Mouse (Mus musculus) urinary bladder, postnatal 10 days (tissue): ENCODE results near the gene Rbm20.

Source experiments
- DNase-seq: peaks from one replicate; pipeline ENCODE4 v3.0.0; 2022; ENCODE audit warnings: low spot score

The Rbm20 gene

DNA sequence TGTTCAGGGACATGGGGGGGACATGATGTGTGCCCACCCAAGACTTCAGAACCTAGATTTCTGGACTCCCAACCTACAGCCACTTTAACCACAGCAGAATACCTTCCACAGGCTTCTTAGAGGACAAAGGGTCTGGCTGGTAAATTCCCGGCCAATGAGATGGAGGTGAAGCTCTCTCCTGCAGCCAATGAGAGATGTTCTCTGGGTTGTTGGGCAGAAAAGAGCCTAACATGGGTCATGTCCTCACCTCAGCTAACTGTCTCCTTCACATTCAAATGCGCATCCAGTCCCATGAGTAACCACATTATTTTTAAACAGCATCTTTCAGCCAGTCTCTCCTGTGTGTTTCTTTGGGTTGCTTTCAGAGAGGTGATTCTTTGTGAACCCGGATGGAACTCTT, 5.7 kb upstream of the Rbm20 start:
- no peak for DNase-seq

DNA sequence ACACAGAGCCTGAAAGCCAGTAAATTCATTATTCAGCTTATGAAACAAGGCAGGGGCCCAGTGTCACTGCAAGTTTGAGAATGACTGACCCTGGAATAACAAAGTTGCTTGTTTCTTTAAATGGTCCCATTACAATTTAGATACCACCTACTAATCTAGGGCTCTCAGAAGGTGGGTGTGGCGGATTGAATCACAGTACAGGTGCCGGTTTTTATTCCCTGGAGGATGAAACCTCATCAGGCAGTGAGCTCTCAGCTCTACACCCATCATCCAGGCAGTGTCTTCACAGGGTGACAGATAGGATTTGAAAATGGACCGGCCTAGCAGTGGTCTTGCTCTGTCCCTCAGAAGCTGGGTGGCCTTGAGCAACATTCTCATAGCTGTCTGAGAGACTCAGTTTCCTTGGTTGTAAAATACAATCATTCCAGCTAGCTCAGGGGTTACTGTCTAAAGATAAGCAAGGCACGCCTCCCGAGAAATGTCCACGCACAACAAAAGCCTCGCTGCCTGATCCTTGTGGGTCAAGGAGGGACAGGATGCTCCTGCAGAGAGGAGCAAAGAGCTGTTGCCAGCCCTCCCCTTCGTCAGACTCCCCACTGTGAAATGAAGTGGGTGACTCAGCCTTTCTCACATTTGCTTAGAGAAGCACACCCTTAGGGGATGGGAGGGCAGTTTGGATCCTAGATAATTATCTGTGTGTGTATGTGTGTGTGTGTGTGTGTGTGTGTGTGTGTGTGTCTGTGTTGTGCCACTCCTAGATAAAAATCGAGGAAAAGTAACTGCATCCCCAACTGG, 2.8 kb upstream of the Rbm20 start:
- no peak for DNase-seq

DNA sequence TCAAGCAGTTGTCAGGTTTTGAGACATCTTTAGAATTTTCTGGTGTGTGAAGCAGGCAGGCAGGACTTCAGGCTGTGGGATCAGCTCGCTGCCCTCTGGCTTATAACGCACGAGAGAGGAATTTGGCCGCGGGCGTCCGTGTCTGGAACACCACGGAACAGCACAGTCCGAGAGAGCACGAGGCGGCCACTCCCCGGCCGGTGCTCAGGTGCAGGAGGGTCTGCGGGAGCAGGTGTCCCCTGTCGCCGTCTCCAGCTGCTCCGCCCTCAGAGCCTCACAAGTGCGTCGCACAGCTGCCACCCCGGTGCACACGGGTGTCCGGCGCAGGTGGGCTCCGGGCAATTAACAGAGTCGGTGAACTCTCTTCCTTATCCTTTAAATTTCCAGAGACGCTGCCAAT, 878 bp upstream of the Rbm20 start:
- DNase-seq = no peak

DNA sequence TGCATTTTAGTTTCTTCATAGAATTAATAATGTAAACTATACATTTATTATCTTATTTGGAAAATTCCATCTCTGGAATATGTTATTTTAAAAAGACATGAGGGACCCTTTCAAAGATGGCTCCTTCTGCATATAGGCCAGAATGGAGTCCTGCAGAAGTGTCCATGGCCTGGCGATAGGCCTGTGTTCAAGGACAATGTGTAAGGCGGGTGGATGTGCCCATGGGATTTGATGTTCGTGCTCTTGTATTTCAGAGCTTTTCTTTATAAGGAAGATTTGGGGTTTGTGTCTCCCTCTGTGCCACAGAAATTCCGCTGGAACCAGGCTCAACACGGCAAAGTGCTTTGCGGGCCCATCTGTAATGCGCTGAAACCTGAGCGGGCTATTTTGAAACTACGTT, 2.1 kb downstream of the Rbm20 start:
- no peak for DNase-seq

DNA sequence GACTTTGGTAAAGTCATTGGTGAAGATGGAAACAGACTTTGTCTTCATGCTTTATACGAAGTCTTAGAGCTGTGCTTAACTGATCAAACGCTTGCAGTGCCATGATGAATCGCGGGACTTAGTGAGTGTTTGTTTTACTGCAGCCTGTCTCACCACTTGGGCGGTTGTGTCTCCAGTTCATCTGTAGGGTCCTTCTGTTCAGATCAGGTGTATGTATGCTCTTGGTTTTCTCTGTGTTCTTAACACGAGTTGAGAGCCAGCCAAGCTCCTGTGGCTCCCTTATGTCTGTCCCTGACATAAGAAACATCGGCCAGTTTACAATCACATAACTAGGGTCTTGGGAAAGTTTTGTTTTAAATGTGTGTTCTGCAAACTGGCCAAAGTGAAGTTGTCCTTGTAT, 2.9 kb downstream of the Rbm20 start:
- DNase-seq = no peak

DNA sequence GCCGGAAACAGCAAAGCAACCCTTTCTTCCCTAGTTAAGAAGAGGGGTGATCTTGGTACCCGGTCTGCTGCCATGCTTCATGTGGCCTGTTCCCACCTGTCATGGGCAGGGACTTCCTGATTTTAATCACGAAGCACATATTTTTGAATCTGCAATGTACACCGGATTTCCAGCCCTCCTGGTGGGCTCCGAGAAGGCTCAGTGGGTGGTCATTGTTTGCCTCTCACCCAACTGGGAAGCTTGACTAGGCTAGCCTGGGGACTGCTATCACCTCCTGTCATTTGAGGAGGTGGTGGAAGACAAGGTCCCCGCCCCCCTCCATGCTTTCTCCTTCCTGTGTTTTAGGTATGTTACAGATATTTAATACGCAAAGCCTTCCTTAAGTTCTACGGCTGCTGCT, 5.3 kb downstream of the Rbm20 start:
- no peak for DNase-seq

DNA sequence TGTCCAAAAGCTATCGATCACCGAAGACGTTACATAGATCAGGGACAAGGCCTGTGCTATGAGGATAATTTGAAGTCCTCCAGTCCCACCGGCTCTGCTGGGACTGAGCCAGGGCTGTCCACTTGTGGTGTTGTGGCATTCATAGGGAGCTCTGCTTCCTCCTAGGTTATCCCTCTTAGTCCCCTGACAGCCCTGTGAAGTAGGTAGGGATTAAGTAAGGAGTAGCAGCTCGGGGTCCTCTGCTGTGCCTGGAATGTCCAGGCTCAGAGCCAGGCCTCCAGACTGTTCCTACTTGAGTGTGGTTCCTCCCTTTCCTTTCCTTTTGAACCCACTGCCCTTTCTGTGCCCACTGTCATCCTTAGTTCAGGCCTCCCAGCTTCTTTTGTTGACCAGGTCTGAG, 10.5 kb downstream of the Rbm20 start:
- no peak for DNase-seq

DNA sequence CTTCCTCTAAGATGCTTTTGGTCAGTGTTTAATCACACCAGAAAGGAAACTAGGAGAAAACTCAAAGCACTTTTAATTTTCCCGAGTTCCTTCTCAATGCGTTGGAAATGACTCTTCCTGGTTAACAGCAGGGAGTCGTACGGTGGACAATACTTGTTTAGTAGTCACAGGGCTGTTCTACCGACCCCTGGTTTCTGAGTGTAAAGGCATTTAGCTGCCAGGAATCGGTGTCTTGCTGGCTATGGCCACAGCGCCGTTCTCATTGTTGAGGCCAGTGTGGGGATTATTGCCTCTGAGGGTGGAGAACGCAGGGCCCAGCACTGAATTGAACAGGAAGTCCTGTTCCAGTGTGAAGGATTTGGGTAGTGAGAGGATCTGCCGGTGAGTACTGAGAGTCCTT, 13.7 kb downstream of the Rbm20 start:
- DNase-seq = no peak

DNA sequence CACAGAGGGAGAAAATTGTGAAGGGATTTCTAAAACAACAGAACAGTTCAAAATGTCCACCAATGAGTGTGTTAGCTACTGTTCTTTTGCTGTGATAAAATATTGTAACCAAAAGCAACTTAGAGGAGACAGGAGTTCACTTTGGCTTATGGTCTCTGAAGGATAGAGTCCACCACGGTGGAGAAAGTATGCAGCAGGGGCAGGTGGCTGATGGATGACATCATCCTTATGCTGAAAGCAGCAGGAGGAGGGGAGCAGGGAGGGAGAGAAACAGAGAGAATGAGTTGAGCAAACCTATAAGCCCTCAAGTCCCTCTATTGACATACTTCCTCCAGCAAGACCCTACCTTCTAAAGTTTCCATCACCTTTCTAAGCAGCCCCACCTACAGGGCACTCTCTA, 16.9 kb downstream of the Rbm20 start:
- DNase-seq = no peak

DNA sequence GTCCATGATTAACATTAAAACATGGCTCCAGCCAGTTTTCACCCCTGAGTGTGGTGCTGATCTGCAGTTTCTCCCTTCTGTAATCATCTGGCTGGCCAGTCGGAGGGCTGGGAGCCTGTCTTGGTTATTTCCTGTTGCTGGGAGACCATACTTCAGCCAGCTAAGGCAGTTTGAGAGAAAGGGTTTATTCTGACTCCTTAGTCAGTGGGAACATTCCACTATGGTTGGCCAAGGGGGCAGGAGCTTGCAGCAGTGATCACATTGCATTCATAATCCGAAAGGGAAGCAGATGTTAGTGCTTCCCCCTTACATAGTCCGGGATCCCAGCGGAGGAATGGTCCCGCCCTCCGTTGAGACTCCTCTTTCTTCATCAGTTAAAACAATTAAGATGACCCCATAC, 19.0 kb downstream of the Rbm20 start:
- no peak for DNase-seq

DNA sequence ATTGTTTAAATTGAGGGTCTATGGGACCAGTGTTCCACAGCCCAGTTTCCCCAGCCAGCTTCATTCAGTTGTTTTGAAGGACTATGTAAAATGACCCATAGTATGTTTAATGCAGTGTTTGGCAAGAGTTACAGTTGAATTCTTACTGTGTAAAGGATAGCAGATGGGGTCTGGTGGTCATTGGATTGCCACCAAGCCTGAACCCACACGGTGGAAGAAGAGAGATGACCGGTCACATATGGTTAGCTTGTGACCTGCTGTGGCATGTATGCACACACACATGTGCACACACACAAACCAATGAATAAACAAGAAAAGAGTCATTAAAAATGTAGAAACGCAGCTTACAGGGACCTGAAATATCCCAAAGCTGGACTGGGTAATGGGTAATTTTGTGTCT, 19.5 kb downstream of the Rbm20 start:
- DNase-seq = no peak

DNA sequence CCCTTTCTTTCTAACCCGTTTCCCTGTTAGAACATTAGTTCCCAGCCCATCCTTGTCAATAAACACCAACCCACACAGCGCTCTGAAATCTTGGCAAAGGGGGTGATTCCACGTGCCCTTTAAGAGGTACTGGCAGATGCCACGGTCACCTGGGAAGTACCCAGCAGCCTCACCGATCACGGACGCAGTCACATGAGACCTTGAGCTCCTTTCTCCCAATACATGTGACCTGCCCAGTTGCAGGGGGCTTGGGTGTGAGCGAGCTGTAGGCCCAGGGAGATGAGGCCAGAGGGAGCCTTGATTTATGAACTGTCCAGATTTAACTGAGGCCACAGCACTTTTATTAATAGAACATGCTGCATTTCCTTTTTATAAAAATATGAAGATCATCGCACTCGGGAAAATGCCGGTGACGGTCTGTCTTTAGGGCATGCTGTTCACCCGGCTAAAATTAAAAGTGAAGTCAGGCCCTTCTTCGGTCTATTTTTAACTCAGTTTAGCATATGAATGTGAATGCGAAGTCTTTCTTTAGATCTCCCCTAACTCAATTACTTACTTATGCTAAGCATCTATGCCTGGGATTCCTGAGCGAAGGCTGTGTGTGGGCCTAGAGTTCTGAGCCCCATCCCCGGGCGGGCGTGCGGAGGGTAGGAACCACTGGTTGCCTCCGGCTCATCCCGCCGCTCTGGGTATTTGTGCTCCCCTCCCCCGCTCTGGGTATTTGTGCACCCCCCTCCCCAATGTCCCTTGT, 20.4 kb downstream of the Rbm20 start:
- DNase-seq = no peak

DNA sequence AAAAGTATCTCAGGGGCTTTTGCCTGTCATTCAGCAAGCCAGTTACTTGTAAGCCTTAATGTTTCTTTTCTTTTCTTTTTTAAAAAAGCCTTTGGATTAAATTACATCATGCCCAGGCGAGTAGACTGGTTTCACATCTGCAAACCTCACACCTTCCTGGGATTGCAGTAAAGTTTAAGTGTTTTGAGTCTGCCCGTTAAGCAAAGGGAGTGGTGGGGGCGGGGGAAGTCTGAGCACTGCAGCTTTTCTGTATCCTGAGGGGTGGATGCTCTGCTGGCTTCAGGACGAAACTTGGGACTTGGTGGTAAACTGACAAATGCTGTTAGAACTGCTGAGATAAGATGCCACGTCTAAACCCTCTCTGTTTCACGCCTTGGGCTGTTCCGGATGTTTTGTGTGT, 22.6 kb downstream of the Rbm20 start:
- DNase-seq = no peak

DNA sequence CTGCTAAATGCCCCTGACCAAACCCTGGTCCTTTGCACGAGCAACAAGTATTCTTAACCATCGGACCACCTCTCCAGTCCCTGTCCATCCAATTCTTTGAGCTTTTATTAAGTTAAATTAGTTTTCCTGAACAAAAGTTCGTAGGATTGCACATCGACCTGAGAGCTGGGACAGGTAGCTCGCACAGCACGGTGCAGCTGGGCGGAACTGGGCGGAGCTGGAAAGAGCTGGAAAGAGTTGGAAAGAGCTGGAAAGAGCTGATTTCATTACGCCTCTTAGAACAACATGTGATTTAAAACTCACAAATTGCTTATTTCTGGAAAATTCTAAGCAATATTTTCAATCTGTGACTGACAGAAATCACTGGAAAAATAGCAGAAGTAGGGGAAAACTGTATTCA, 24.3 kb downstream of the Rbm20 start:
- no peak for DNase-seq

DNA sequence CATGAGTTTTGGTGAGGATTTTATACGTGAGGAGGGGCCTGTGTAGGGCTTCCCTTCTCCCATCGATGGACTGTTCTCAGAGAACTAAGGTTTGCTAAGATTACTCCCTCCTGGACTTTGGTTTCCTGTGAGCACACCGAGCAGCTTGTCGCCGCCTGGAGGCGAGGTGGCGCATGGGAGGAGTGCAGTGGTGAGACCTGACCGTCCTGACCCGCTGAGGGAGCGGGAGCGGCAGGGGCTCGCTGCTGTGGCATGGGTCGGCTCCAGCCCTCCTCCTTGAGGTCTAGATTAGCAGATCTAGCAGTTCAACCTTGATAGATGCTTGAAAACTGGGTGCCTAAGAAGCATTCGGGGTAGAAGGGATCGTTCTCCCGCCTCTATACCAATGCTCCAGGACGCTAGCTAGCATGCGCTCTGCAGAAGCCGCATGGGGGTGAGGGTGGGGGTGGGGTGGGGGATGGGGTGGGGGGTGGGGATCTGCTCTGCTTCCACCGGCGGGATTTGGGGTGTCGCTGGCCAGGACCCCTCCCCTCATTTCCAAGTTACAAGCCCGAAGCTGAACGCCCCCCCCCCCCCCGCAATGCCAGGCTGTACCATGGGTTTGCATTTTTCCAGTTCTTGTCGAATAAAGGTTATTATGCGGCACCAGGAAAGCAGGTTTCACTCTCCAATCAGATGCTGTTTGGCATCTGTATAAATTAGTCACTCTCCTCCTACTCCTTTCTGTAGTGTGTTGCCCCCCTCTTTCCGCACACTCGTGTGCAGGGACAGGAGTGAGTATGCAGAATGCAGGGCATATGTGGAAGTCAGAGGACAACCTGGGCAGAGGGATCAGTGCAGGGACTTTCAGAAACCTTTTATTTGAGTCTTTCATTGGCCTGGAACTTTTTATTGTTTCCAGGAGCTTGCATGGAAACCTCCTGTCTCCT, 28.1 kb downstream of the Rbm20 start:
- peak; percentile 19 for DNase-seq

DNA sequence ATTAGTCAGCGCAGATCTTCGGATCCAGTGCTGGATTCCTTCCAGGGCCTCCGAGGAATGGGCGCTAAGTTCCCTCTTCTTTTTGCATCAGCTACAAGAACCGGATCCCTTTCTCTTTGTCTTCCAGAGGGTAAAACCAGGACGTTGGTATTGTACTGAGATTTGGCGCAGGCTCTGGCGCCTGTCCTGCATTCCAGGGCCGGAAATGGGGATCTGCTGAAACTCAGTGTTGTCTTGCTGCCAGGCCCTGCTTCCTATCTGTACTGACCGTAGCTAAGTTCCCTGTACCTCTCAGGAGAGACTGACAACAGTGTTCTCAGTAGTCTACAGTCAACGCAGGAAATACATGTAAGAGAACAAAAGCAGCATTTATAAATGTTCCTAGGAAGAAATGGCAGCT, 31.3 kb downstream of the Rbm20 start:
- no peak for DNase-seq

DNA sequence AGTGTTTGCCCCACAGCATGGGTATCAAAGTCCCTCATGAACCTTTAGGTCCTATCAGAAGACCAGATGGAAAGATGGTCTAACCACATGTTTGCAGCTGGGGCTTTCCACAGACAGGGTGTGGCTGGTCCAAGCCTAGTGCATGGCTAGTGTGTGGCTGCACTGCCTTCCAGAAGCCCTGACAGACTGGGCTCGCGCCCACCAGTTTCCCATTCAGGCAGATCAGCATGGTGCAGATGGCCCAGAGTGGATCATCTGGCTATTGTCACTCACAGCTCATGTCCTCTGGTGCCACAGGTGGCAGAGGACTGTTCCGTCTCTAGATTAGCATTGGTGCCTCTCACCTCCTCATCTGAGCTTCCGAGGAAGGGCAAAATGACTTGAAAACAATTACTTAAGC, 33.8 kb downstream of the Rbm20 start:
- no peak for DNase-seq

DNA sequence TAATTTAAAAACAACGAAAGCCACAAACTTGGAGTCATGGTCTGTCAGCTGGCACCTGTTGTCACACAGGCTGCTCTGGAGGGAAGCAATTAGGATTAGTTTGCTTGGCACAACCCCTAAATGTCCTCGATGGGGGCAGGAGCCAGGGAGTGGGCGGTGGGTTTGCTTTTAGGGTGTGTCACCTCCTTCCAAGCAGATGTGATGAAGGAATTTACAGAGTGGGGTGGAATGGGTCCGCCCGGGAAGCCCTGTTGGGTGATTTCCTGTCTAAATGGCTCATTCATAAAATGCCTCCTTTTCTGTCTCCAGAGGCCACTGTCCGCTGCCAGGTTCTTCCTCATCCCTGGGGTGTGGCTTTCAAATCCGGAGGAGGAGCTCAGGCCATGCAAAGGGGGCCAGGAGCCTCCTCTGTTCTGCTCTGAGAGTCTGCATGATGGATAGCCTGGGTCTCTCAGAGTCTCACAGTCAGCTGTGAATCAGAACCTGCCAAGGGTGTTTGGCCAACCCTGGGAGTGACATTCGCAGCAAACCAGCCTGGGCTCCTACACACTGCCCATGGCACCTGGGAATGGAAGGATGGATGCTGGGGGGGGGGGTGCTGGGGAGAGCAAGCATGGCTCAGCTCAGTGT, 34.3 kb downstream of the Rbm20 start:
- no peak for DNase-seq

DNA sequence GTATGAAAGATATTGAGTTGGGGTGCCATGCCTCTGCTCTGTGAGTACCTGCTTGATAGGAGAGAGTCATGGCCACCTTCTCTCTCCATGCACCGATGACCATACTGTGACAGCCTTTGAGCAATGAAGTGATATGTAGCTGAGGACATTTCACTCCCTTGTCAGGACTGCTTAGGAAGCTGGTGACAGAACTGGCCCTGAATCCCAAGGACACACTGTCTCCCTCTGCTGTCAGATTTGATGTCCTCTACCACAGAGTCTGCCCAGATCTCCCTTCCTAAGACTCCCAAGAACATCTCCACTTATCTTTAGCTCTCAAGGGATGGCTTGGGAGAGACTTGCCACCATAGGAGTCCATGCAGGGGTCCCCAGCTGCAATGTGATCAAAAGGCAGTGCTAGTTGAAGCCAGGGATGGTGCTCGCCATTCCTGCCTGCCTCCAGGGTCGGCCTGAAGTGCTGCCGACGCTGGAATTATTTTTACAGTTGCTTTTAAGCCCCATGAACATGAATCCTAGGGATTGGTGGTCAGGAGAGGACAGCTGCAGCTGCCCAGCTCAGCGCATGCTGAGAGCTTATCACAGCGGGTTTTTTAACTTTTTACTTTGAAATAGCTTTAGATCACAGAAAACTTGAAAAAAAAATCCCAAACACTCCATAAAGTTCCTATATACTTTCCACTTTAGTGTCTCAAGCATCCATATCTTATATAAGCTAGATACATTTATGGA, 35.4 kb downstream of the Rbm20 start:
- no peak for DNase-seq

DNA sequence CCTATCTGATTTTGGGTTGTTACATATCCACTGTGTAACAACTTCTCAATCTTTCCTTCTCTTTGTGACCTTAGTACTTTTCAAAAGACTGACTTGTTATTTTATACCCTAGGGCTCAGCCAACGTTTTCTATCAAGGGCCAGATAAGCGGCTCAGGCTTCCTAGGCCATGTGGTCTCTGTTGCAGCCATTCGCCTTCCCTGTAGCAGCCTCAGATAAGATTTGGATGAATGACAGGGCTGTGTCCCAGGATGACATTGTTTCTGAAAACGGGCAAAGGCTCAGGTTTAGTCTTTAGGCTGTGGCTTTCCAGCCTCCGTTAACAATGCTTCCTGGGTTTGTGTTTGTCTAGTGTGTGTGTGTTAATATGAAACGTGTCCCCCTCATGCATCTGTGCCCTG, 36.3 kb downstream of the Rbm20 start:
- DNase-seq = no peak

DNA sequence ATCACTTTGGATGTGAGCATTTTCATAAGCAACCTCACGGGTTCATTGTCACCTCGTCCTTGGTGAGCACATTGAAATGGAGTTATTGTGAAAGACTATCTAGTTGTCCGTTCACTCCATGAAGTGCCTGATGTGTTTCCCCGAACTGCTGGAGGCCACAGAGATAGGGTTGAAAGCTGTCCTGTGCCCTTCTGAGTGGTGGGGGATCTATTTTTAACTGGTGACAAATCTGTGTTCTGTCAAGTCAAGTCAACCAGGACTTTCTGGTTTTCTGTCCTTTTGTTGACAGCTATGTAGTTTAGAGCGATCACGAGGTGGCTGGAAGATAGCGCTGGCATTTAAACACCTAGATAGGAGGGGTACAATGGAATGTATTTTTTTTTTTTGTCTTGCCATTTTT, 39.4 kb downstream of the Rbm20 start:
- DNase-seq = no peak

DNA sequence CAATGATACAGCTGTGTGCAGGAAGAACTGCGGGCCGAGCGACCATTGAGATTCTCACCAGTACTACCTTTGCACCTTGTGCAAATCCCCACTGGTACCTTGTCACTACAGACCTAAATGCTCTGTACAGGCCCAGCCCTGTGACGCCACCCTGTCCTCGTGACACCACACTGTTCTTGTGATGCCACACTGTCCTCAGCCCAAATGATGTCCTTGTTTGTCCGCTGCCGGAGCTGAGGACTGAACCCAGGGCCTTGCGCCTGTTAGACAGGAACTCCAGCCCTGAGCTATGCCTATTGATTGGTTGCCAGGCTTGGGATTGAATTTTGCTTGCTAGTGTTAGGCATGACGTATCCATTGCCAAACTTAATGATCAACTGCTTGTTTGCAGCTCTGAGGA, 40.3 kb downstream of the Rbm20 start:
- DNase-seq = no peak
